Mouse (Mus musculus) forebrain, embryonic 13.5 days (tissue): Measurements from ENCODE around the gene Mdp1. TPM values are rescaled to one million over a fixed set of nuclear protein-coding genes. Genes with fewer than 3 reads are reported as not detected.

Experiments used
- ATAC-seq: fragments of 200-750 bp; cut with Nextera tagmentation; 2 replicates; pipeline ENCODE4 v1.8.0; 2017
- H3K27ac ChIP-seq: fragments of 300-500 bp; sonication (generic); 2 replicates; pipeline ENCODE4 v1.5.1; 2015; ENCODE audit warnings: inconsistent platforms, mild to moderate bottlenecking, moderate library complexity
- H3K27me3 ChIP-seq: fragments of 300-500 bp; sonication (generic); 2 replicates; pipeline ENCODE4 v1.6.1; 2015; ENCODE audit warnings: mild to moderate bottlenecking, inconsistent platforms
- H3K36me3 ChIP-seq: fragments of 300-500 bp; sonication (generic); 2 replicates; pipeline ENCODE4 v1.6.1; 2015; ENCODE audit warnings: mild to moderate bottlenecking, inconsistent platforms; ENCODE audit not compliant: poor library complexity, severe bottlenecking
- H3K4me1 ChIP-seq: fragments of 300-500 bp; sonication (generic); 2 replicates; pipeline ENCODE4 v1.6.1; 2015; ENCODE audit warnings: inconsistent platforms
- H3K4me2 ChIP-seq: fragments of 300-500 bp; sonication (generic); 2 replicates; pipeline ENCODE4 v1.6.1; 2015; ENCODE audit warnings: inconsistent platforms, mild to moderate bottlenecking, moderate library complexity
- H3K4me3 ChIP-seq: fragments of 300-500 bp; sonication (generic); 2 replicates; pipeline ENCODE4 v1.5.1; 2015; ENCODE audit warnings: mild to moderate bottlenecking, inconsistent platforms
- H3K9ac ChIP-seq: fragments of 300-500 bp; sonication (generic); 2 replicates; pipeline ENCODE4 v1.6.1; 2015; ENCODE audit warnings: mild to moderate bottlenecking, inconsistent platforms
- H3K9me3 ChIP-seq: fragments of 300-500 bp; sonication (generic); replicated peaks from 2 replicates; pipeline ENCODE4 v1.6.1; 2016; ENCODE audit warnings: inconsistent platforms
- WGBS: fragments of 180-500 bp; shearing (Covaris S2); methylation state at CpG from one replicate; pipeline ENCODE4 v1.1.7; 2015; 5-methylcytosine and 5-hydroxymethylcytosine counted together
- polyA plus RNA-seq: library from polyadenylated mRNA; unstranded; fragments of >200 nt; fragmentation: Nextera tagmentation; extraction: Ambion mirVana; gene quantifications from 2 replicates; pipeline ENCODE4 v1.2.1, GENCODE M21; 2015

Gene Mdp1
- polyA plus RNA-seq, 1 experiment from 2014 or later = 66.3 TPM

DNA sequence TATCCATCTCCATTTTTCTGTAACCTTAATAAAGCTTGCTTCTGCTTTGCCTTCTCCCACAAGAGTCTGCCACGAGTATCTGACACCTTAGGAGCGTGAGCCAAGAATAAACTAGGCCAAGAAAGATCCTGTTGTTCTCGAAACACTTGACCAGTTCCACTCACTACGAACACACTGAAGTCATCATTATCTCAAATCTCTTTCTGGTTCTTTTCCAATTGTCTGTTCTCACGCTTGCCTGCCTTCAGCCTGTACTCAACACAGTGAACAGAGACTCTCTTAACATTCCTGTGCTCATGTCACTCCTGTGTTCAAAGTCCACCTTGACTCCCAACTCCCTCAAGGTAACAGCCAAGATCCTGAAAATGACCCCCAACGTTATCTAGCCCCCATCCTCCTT is 47.0 kb downstream of the Mdp1 start:
- no peak overlapping the region for H3K9ac ChIP-seq
- no peak overlapping the region for H3K27ac ChIP-seq
- H3K4me1 ChIP-seq = no peaks in the 10 kb centered on the region
- peaks cover 17% of the 10 kb centered on the region for H3K36me3 ChIP-seq
- ATAC-seq = no peak
- no peaks in the 10 kb centered on the region for H3K27me3 ChIP-seq
- 61% methylated on average over 6 of the region's 6 CpGs for WGBS
- no peaks in the 10 kb centered on the region for H3K9me3 ChIP-seq
- H3K4me2 ChIP-seq = no peak overlapping the region
- H3K4me3 ChIP-seq = no peak overlapping the region

DNA sequence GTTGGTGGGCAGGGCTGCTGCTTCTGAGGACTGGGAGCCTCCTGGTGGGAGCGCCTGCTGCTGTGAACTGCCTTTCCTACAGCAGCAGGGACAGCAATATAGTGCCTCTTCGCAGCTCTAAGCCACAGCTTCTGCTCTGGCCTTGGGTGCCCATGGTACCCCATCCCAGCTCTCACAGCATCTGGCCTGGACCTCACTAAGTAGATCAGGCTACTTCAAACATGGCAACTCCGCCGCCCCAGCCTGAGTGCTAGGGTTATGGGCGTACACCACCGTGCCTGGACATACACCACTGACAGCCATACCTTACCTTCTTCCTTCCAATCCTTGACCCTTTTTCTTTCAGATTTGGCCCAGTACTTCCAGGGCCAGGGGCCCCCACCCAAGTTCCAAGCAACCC is 52.0 kb downstream of the Mdp1 start:
- H3K27ac ChIP-seq = no peak overlapping the region
- H3K4me1 ChIP-seq = no peaks in the 10 kb centered on the region; the same call in 1 of the 2 replicates
- H3K4me2 ChIP-seq = no peak overlapping the region
- no peaks in the 10 kb centered on the region for H3K27me3 ChIP-seq
- H3K36me3 ChIP-seq = peaks cover 54% of the 10 kb centered on the region
- 93% methylated on average over 6 of the region's 6 CpGs for WGBS
- H3K4me3 ChIP-seq = no peak overlapping the region
- H3K9me3 ChIP-seq = no peaks in the 10 kb centered on the region
- H3K9ac ChIP-seq = no peak overlapping the region
- ATAC-seq = no peak

Other genes with a start within 250 kb of the Mdp1 start
- gene Dhrs4, start 181.8 kb downstream of the Mdp1 start, polyA plus RNA-seq = 65.5 and 70.4 TPM in 2 replicates
- 21.7 and 23.3 TPM in 2 replicates for gene Carmil3, start 169.9 kb downstream of the Mdp1 start, polyA plus RNA-seq
- 1.5 and 2.0 TPM in 2 replicates for gene Cpne6, start 150.1 kb downstream of the Mdp1 start, polyA plus RNA-seq
- not detected in 2 replicates for gene Nrl, start 135.5 kb downstream of the Mdp1 start, polyA plus RNA-seq
- 17.9 and 18.1 TPM in 2 replicates for gene Pck2, start 120.2 kb downstream of the Mdp1 start, polyA plus RNA-seq
- 108 and 115 TPM in 2 replicates for gene Dcaf11, start 100.5 kb downstream of the Mdp1 start, polyA plus RNA-seq
- gene A730061H03Rik, start 100.1 kb downstream of the Mdp1 start, polyA plus RNA-seq = 0.63 TPM in 1 of 2 replicates, not detected in the other
- gene Fitm1, start 84.9 kb downstream of the Mdp1 start, polyA plus RNA-seq = not detected in 2 replicates
- gene Psme1, start 82.4 kb downstream of the Mdp1 start, polyA plus RNA-seq = 154 and 156 TPM in 2 replicates
- 8.2 and 8.8 TPM in 2 replicates for gene Emc9, start 75.2 kb downstream of the Mdp1 start, polyA plus RNA-seq
- gene Psme2, start 69.4 kb downstream of the Mdp1 start, polyA plus RNA-seq = 200 and 206 TPM in 2 replicates
- 13.3 and 22.0 TPM in 2 replicates for gene Rnf31, start 68.8 kb downstream of the Mdp1 start, polyA plus RNA-seq
- 6.9 and 7.2 TPM in 2 replicates for gene Irf9, start 56.9 kb downstream of the Mdp1 start, polyA plus RNA-seq
- gene Rec8, start 42.5 kb downstream of the Mdp1 start, polyA plus RNA-seq = 7.9 and 9.3 TPM in 2 replicates
- 65.5 and 76.0 TPM in 2 replicates for gene Ipo4, start 24.6 kb downstream of the Mdp1 start, polyA plus RNA-seq
- 1.1 and 1.5 TPM in 2 replicates for gene Gm49378, start 22.6 kb downstream of the Mdp1 start, polyA plus RNA-seq
- 64.3 and 71.3 TPM in 2 replicates for gene Tm9sf1, start 16.7 kb downstream of the Mdp1 start, polyA plus RNA-seq
- 0.57 and 0.67 TPM in 2 replicates for gene Tssk4, start 10.3 kb downstream of the Mdp1 start, polyA plus RNA-seq
- 57.5 and 60.4 TPM in 2 replicates for gene Gmpr2, start 11.4 kb upstream of the Mdp1 start, polyA plus RNA-seq
- gene Nedd8, start 11.6 kb upstream of the Mdp1 start, polyA plus RNA-seq = 665 and 692 TPM in 2 replicates
- 45.1 and 51.6 TPM in 2 replicates for gene Tinf2, start 21.3 kb upstream of the Mdp1 start, polyA plus RNA-seq
- 0.13 and 0.21 TPM in 2 replicates for gene Tgm1, start 53.4 kb upstream of the Mdp1 start, polyA plus RNA-seq
- gene Rabggta, start 61.8 kb upstream of the Mdp1 start, polyA plus RNA-seq = 33.5 and 37.8 TPM in 2 replicates
- 77.1 and 78.8 TPM in 2 replicates for gene Dhrs1, start 85.2 kb upstream of the Mdp1 start, polyA plus RNA-seq
- gene Nop9, start 85.2 kb upstream of the Mdp1 start, polyA plus RNA-seq = 44.4 and 46.4 TPM in 2 replicates
- 0.20 and 0.23 TPM in 2 replicates for gene Cideb, start 98.0 kb upstream of the Mdp1 start, polyA plus RNA-seq
- 0.18 and 0.29 TPM in 2 replicates for gene Ltb4r2, start 100.9 kb upstream of the Mdp1 start, polyA plus RNA-seq
- 0.45 TPM in 1 of 2 replicates, not detected in the other for gene Ltb4r1, start 105.5 kb upstream of the Mdp1 start, polyA plus RNA-seq
- 3.6 and 5.4 TPM in 2 replicates for gene Adcy4, start 123.6 kb upstream of the Mdp1 start, polyA plus RNA-seq
- gene Ripk3, start 128.4 kb upstream of the Mdp1 start, polyA plus RNA-seq = 2.1 and 2.4 TPM in 2 replicates
- 17.0 and 18.9 TPM in 2 replicates for gene Nfatc4, start 162.6 kb upstream of the Mdp1 start, polyA plus RNA-seq
- gene Nynrin, start 193.5 kb upstream of the Mdp1 start, polyA plus RNA-seq = 9.3 and 12.4 TPM in 2 replicates
- gene Cbln3, start 223.9 kb upstream of the Mdp1 start, polyA plus RNA-seq = 0.08 and 0.18 TPM in 2 replicates
- gene Khnyn, start 224.4 kb upstream of the Mdp1 start, polyA plus RNA-seq = 9.6 and 10.8 TPM in 2 replicates
- gene Sdr39u1, start 239.8 kb upstream of the Mdp1 start, polyA plus RNA-seq = 71.0 and 72.3 TPM in 2 replicates